Mouse (Mus musculus) retina, embryonic 14.5 days (tissue): ENCODE measurements at regions not wholly inside any gene's neighbourhood (a gene's known extent, or its start where the extent isn't known, plus 50 kb on each side); places are given as distances from the start of the nearest gene placed in this dataset.
"Not testable (repeated sequence)": the region's sequence is repeated elsewhere in the genome, so short reads cannot be mapped to it uniquely, and the experiment has no call there.

Experiments used
- DNase-seq: peaks from one replicate; pipeline ENCODE4 v3.0.0-alpha.2; 2015; ENCODE audit warnings: low spot score

DNA sequence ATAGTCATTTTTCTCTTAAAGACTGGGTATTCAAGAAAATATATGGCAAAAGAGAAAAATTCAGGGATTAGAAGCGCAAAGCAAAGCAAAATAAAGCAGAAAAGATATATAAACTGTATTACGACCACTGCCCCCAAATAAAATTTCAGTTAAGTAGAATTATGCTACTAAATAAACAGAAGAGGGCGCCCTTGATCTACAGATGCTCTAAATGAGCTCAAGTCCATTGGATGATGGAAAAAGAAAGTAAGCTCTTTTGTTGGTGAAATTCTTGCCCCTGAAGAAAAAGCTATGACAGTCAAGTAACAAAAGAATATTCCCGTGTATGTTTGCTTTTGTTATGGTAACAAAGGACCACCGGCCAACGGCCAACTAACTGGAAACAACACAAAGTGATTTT lies 165.5 kb upstream of the Stk26 start:
- DNase-seq, result peak; percentile 83

DNA sequence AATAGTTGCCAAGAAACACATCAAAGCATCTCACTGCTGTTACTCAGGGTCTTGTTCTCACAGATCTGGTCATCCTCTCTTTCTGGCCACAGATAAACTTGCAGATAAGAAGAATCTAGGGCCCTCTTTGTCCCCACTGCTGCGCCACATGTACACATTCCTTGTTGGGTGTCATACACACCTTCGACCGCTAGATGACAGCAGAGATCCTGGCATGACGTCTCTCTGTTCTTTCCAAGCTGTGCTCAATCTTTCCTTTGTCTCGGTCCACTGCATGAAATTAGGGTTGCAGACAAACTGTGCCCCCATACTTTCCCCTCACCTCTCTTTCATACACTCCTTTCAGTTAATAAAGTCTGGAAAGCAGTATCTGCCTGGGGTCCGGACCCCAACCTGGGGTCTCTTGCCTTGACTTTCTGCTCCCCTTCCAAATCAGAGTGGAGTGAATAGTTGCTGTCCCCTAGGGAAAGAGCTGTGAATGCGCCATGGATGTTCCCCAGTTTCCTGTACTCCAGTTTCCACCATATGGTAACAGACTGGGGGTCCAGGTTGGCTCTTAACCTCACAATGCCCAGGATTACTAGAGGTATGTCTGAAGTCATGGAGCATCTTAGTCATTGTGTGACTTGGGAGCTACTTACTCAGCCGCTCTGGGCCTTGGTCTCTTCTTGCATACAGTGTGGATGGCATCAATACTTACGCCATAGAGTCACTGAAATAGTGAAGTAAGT lies 182.8 kb upstream of the Stk26 start:
- peak; percentile 78 for DNase-seq

DNA sequence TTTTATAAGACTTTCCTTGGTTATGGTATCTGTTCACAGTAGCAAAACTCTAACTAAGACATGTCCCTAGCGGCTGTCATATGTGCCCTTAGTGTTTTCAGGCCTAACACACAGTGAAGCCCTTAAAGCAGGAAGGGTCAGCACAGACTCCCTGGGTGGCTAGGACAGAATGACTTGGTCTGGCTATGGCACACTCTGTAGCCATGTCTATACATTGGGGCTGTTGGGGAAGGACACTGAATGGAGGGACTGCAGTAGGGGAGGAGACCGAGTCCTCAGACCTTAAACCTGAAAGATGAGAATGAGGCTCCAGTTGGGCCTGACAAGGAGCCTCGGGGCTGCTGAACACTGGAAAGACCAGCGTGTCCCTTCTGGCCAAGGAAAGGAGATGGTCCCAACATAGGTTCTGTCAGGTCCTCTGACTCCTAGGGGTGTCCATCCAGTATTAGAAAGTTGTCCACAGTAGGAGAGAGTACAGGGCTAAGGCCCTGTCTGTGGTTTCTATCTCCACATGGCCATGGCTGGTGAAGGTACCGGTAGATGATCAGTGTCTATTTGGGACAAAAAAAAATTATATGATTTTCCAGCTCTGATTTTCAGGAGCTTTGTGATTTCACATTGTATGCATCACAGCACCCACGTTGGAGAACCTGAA lies 183.5 kb upstream of the Stk26 start:
- DNase-seq, result no peak

DNA sequence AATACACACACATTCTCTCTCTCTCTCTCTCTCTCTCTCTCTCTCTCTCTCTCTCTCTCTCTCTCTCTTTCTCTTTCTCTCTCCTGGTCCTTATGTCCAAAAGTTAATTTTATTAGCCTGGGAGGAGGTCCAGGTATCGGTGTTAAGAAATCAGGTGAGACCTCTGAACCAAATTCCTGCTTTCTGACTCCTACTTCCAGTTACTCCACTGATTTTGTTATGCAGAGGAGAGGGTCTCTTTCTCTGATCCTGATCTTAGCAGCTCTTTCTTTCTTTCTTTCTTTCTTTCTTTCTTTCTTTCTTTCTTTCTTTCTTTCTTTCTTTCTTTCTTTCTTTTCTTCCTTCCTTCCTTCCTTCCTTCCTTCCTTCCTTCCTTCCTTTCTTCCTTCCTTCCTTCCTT lies 185.5 kb upstream of the Stk26 start:
- not testable (repeated sequence) for DNase-seq

DNA sequence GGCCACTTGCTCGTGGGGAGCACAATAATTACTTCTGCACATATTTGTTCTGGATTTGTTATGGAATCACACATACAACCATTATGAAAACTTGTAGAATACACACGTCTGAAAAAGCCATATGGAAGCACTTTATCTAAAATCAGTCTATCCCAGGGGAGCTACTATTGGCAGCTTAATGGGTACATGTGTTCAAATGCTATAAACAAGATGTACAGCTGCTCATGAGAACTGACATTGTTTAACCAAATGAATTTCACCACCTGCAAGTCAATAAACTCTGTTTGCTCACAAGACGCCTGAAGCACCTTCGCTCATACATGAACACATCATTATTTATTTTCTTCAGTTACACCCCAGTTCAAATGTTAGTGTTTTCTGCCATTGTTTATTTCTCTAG lies 199.5 kb upstream of the Stk26 start:
- no peak for DNase-seq

DNA sequence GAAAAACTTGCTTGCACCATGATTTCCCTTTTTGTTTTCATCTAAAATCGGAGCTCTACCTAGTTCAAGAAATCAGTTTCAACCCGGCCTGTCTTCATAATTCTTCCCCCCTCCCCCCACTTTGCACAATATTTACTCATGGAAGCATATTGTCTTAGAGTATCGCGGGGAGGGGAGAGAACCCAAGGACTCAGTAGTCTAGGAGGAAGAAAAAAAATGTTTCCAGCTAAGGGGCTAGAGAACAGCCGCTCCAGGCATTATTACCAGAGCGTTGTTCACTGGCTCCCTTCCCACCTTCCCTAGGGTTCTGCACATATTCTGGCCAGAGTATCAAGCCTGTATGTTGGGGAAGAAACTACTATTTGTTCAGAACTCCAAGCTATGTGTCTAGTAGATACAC lies 205.2 kb upstream of the Stk26 start:
- DNase-seq, result no peak

DNA sequence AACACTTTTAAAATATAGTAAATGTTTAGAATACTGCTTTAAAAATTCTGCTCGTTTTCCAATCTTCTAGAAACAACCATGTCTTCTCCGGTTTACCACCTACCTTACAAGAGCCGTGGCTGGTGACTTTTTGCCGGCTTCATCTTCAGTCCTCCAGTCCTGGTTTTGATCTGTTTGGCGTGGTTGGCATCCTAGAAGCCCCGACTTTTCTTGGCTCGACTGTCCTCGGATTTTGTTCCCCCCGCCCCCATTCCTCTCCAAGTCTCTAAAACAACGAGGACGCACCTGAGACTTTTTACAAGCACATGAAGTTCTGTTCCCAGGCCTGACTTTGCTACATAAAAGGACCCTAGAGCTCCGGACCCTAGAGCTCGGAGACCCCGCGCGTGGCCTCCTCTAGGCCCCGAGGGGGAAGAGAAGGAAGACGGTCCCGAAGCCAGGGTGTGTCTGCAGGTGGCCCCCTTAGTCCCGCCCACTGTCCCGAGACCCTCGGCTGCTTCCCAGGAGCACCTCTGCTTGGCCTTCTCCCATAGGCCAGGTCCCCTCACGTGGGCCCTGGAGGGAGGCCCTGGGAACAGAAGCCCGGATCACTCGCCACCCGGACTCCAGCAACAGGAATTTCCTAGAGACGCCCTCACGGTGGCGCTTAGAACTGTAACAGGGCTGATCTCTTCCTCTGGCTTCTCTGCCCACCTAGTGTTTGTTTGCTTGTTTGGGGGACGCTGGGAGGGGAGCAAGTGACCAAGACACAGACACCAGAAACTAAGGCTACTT lies 205.8 kb upstream of the Stk26 start:
- peak; percentile 85 for DNase-seq

DNA sequence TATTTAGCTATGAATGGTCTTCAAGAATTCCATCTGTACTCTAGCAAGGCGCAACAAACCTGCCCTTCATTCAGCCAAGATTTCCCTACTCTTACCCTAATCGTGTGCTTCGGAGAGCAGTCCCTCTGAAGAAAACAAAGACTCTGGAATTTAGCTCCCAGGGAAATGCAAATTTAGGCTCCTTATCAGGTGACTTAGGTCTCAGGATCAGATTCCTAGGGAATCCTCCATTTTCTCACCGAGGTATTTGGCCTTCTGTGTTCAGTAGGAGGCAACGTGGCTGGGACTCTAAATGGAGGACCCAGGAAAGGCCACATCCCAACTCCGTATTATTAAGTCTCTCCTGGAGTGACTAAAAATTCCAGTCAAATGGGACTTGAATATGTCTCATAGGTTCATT lies 204.2 kb upstream of the Olfr1324 start:
- no peak for DNase-seq

DNA sequence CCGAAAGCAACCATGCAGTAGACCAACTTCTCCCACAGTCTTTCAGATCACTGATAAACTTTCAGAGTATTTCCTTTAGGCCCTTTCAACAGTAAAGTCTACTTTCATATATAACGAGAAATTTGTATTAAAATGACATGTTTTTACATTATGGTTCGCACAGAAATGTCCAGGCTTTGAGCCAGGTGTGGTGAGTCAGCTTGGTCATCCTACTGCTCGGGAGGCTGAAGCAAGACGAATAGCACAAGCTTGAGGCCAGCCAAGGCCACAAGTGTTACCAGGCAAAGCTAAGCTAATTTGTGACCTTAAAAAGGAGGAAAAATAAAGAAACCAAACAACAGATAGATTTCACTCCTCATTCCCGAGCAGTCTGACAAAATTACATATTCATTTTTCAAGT lies 197.0 kb upstream of the Olfr1324 start:
- no peak for DNase-seq

DNA sequence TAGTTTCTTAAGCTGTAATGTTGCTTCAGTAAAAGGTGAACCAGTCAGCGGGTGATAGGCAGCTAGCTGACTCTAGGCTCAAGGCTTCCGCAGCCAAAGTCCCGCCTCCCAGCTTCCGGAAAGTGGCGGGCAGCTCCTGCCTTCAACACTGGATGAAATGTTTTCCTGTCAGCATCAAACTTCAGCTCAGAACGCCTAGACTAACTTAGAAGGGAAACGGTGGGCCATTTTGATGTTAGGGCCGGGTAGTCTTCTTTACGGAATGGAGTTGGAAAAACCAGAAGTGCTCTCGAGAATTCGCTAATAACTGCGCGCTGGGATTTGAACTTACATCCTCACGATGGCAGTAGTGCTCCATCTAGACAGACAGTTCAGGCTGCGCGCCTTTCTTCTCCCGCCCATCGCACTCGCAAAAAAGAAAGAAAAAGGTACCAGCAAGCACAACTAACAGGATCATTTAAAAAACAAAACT lies 194.7 kb upstream of the Olfr1324 start:
- DNase-seq, result peak; percentile 65

DNA sequence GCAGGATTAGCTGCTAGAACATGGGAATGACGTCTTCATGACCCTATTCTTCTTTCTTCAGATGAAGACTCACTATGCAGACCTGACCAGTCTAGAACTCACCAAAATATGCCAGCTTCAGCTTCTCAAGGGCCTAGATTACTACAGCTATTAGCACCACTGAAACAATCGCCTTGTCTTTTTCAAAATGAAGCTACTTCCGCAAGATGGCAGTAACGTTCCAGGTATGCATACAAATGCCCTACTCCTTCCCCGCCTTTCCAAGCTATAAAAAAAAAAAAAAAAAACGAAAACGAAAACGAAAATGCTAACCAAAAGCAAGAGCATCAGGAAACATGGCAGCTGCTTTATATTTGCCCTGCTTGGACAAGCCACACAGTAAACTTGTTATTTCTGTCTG lies 192.6 kb upstream of the Olfr1324 start:
- no peak for DNase-seq

DNA sequence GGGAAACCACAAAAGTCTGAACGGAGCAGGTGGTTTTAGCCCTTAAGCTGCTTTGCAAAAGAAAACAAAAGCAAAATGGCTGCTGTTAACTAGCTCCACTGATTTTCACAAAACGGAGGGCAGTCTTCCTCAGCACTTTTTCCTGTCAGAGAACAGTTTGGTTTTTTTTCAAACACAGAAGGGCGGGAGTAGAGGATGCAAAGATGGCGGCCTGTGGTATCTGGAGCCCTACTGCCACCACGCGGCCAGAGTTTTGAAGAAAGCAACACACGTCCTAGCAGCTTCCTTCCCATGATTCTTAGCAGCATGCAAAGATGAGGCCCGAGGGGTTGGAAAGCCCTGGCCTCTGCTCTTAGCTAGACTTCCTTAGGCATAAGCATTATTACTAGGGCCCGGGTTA lies 191.6 kb upstream of the Olfr1324 start:
- DNase-seq, result peak; percentile 79

DNA sequence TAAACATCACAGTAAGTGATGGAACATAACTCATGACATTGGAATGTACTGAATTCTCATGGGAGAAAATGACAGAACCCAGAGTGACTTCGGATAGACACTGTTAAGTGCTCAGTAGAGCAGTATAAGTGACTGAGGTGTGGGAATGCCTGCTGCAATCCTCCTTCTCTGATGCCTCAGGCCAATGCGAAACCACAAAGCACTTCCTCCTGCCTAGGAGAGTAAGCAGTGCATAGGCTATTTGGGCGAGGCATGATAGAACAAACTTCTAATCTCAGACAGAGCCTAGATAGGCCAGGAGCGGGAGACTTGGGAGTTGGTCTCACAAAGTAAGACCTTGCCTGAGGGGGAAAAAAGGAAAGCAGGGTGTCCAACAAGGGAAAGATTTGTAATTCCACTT lies 190.6 kb upstream of the Olfr1324 start:
- no peak for DNase-seq

DNA sequence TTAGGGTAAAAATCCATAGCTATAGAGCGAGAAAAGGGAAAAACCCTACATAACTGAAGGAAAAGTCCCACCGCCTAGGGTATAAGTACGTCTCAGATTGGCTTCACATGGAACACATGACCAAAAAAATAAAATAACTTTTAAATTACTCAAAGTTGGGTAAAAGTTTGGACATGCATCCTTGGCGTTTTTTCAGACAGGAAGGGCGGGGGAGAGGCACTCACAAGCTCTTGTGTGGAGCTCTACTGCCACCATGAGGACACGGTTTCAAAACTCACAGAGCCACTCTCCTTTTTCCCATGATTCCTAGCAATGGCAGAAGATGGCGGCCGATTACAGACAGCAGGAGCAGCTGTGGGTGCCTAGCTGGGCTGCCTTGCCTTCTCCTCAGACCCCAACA lies 188.6 kb upstream of the Olfr1324 start:
- DNase-seq, result peak; percentile 55

DNA sequence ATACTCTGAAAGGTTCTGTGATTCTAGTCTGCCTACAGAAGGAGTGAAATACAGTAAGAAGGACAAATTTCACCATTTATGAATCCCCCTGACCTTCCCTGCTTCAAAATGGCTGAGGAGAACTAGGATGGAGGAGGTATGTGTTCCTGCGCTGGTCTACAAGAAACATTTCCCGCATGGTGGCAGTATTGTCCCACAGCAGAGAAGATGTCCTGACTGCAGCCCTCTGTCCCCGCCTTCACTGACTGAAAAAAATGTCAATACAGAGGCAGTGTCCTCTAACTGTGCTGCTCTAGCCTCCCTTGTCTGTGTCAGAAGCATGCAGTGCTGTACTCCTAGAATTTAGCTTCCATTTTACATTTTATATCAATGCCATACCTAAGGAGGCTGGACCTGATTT lies 186.6 kb upstream of the Olfr1324 start:
- peak; percentile 77 for DNase-seq

DNA sequence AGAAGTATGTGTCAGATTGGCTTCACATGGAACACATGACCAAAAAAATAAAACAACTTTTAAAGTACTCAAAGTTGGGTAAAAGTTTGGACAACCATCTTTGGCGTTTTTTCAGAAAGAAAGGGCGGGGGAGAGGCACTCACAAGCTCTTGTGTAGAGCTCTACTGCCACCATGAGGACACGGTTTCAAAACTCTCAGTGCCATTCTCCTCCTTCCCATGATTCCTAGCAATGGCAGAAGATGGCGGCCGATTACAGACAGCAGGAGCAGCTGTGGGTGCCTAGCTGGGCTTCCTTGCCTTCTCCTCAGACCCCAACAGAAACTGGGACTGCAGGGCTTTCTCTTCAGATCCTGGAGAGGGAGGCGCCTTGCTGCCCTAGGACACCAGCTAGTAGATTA lies 186.1 kb upstream of the Olfr1324 start:
- DNase-seq, result peak; percentile 73

DNA sequence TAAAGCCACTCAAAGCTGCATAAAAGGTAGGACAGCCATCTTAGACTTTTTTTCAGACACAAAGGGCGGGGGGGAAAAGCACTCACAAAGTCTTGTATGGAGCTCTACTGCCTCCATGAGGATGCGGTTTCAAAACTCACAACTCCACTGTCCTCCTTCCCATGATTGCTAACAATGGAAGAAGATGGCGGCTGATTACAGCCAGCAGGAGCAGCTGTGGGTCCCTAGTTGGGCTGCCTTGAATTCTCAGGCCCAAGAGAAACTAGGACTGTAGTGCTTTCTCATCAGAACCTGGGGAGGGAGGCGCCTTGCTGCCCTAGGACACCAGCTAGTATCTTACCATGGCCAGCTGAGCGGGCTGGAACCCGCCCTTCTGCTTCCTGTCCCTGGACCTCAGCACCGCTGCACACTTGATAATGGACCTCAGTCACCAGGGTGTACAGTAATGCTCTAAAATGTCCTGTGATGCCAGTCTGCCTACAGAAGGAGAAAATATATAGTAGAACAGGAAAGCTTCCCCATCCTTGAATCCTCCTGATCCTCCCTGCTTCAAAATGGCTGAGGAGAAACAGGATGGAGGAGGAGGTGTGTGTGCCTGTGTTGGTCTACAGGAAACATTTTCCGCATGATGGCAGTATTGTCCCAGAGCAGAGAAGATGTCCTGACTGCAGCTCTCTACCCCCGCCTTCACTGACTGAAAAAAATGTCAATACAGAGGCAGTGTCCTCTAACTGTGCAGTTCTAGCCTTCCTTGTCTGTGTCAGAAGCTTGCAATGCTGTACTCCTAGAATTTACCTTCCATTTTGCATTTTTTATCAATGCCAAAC lies 183.7 kb upstream of the Olfr1324 start:
- DNase-seq, result peak; percentile 82

DNA sequence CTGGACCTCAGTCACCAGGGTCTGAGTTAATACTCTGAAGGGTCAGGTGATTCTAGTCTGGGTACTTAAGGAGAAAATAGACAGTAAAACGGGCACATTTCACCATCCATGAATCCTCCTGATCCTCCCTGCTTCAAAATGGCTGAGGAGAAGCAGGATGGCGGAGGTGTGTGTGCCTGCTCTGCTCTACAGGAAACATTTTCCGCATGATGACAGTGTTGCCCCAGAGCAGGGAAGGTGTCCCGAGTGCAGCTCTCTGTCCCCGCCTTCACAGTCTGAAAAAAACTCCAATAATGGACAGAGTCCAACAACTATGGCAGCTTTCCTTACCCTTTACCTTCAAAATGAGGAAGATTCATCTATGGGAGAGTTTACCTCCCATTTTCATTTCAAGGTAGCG lies 179.8 kb upstream of the Olfr1324 start:
- DNase-seq, result not testable (repeated sequence)

DNA sequence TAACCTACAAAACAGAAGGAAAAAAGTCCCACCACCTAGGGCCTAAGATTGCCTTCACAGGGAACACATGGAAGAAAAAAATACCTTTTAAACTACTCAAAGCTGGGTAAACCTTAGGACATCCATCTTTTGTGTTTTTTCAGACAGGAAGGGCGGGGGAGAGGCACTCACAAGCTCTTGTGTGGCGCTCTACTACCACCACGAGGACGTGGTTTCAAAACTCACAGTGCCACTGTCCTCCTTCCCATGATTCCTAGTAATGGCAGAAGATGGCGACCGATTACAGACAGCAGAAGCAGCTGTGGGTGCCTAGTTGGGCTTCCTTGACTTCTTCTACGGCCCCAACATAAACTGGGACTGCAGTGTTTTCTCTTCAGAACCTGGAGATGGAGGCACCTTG lies 179.3 kb upstream of the Olfr1324 start:
- peak; percentile 46 for DNase-seq

DNA sequence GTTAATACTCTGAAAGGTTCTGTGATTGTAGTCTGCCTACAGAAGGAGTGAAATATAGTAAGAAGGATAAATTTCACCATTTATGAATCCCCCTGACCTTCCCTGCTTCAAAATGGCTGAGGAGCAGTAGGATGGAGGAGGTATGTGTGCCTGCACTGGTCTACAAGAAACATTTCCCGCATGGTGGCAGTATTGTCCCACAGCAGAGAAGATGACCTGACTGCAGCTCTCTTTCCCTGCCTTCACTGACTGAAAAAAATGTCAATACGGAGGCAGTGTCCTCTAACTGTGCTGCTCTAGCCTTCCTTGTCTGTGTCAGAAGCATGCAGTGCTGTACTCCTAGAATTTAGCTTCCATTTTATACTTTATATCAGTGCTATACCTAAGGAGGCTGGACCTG lies 177.2 kb upstream of the Olfr1324 start:
- DNase-seq, result peak; percentile 72

DNA sequence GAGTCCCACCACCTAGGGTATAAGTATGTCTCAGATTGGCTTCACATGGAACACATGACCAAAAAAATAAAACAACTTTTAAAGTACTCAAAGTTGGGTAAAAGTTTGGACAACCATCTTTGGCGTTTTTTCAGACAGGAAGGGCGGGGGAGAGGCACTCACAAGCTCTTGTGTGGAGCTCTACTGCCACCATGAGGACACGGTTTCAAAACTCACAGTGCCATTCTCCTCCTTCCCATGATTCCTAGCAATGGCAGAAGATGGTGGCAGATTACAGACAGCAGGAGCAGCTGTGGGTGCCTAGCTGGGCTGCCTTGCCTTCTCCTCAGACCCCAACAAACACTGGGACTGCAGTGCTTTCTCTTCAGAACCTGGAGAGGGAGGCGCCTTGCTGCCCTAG lies 176.7 kb upstream of the Olfr1324 start:
- DNase-seq, result not testable (repeated sequence)

DNA sequence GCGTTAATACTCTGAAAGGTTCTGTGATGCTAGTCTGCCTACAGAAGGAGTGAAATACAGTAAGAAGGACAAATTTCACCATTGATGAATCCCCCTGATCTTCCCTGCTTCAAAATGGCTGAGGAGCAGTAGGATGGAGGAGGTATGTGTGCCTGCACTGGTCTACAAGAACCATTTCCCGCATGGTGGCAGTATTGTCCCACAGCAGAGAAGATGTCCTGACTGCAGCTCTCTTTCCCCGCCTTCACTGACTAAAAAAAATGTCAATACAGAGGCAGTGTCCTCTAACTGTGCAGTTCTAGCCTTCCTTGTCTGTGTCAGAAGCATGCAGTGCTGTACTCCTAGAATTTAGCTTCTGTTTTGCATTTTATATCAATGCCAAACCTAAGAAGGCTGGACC lies 174.6 kb upstream of the Olfr1324 start:
- DNase-seq, result peak; percentile 82
